Mouse (Mus musculus) limb, embryonic 13.5 days (tissue): ENCODE results near the gene Adam10. TPM values are rescaled to one million over a fixed set of nuclear protein-coding genes. Genes with fewer than 3 reads are reported as not detected.

Source experiments
- ATAC-seq: fragments of 200-750 bp; cut with Nextera tagmentation; 2 replicates; pipeline ENCODE4 v1.8.0; 2017; ENCODE audit warnings: low read depth, moderate number of reproducible peaks, moderate TSS enrichment; ENCODE audit not compliant: low FRiP score
- H3K27ac ChIP-seq: fragments of 300-500 bp; sonication (generic); 2 replicates; pipeline ENCODE4 v1.5.1; 2015; ENCODE audit warnings: inconsistent platforms, mild to moderate bottlenecking, moderate library complexity
- H3K27me3 ChIP-seq: fragments of 300-500 bp; sonication (generic); 2 replicates; pipeline ENCODE4 v1.6.1; 2015; ENCODE audit warnings: mild to moderate bottlenecking, inconsistent platforms
- H3K36me3 ChIP-seq: fragments of 300-500 bp; sonication (generic); 2 replicates; pipeline ENCODE4 v1.6.1; 2015; ENCODE audit warnings: inconsistent platforms, mild to moderate bottlenecking, moderate library complexity
- H3K4me1 ChIP-seq: fragments of 300-500 bp; sonication (generic); 2 replicates; pipeline ENCODE4 v1.6.1; 2015; ENCODE audit warnings: inconsistent platforms
- H3K4me2 ChIP-seq: fragments of 300-500 bp; sonication (generic); replicated peaks from 2 replicates; pipeline ENCODE4 v1.6.1; 2015; ENCODE audit warnings: inconsistent platforms, mild to moderate bottlenecking, moderate library complexity
- H3K4me3 ChIP-seq: fragments of 300-500 bp; sonication (generic); 2 replicates; pipeline ENCODE4 v1.5.1; 2015; ENCODE audit warnings: moderate library complexity, mild to moderate bottlenecking, inconsistent platforms
- H3K9ac ChIP-seq: fragments of 300-500 bp; sonication (generic); 2 replicates; pipeline ENCODE4 v1.6.1; 2015; ENCODE audit warnings: mild to moderate bottlenecking, inconsistent platforms
- H3K9me3 ChIP-seq: fragments of 300-500 bp; sonication (generic); 2 replicates; pipeline ENCODE4 v1.6.1; 2016; ENCODE audit warnings: inconsistent platforms
- WGBS: fragments of 180-500 bp; shearing (Covaris S2); methylation state at CpG from one replicate; pipeline ENCODE4 v1.1.7; 2015; 5-methylcytosine and 5-hydroxymethylcytosine counted together
- polyA plus RNA-seq: library from polyadenylated mRNA; unstranded; fragments of >200 nt; fragmentation: Nextera tagmentation; extraction: Ambion mirVana; gene quantifications from 2 replicates; pipeline ENCODE4 v1.2.1, GENCODE M21; 2015

Gene Adam10
- polyA plus RNA-seq, 1 experiment from 2014 or later, result 64.6 TPM

GRCm38 (mm10) chr9:70795439-70795757 lies 116.6 kb downstream of the Adam10 start:
- Histone ChIP-seq H3K9me3 (no peaks in the 10 kb centered on the region), H3K4me2 (no peak overlapping the region), H3K36me3 (no peaks in the 10 kb centered on the region), H3K27ac (no peak overlapping the region), H3K9ac (no peak overlapping the region), H3K4me3 (no peak overlapping the region), H3K4me1 (no peaks in the 10 kb centered on the region), H3K27me3 (no peaks in the 10 kb centered on the region)
- no peak for ATAC-seq
- 62% methylated on average over 2 of the region's 2 CpGs for WGBS

- WGBS, result 61% methylated on average over 8 of the region's 8 CpGs
- no peaks in the 10 kb centered on the region for H3K36me3 ChIP-seq
- no peak overlapping the region for H3K4me3 ChIP-seq
- H3K9ac ChIP-seq, result no peak overlapping the region
- no peaks in the 10 kb centered on the region for H3K9me3 ChIP-seq
- no peak for ATAC-seq
- H3K4me1 ChIP-seq, result no peaks in the 10 kb centered on the region
- no peak overlapping the region for H3K4me2 ChIP-seq
- H3K27ac ChIP-seq, result no peak overlapping the region
- H3K27me3 ChIP-seq, result no peaks in the 10 kb centered on the region
These were observed 122.0 kb downstream of the Adam10 start for GRCm38 (mm10) chr9:70800588-70801315.

GRCm38 (mm10) chr9:70801761-70802160 lies 123.0 kb downstream of the Adam10 start:
- 81% methylated on average over 3 of the region's 3 CpGs for WGBS
- Histone ChIP-seq H3K9ac (no peak overlapping the region), H3K9me3 (no peaks in the 10 kb centered on the region)

GRCm38 (mm10) chr9:70802816-70803215 lies 124.0 kb downstream of the Adam10 start:
- Histone ChIP-seq H3K9ac (no peak overlapping the region), H3K27me3 (no peaks in the 10 kb centered on the region), H3K27ac (no peak overlapping the region), H3K4me2 (no peak overlapping the region), H3K36me3 (no peaks in the 10 kb centered on the region), H3K4me3 (no peak overlapping the region), H3K9me3 (no peaks in the 10 kb centered on the region), H3K4me1 (no peaks in the 10 kb centered on the region)
- 77% methylated on average over 3 of the region's 3 CpGs for WGBS
- ATAC-seq, result no peak

More at GRCm38 (mm10) chr9:70801761-70802160, 123.0 kb downstream of the Adam10 start:
- Histone ChIP-seq H3K4me3 (no peak overlapping the region), H3K4me2 (no peak overlapping the region), H3K4me1 (no peaks in the 10 kb centered on the region), H3K27ac (no peak overlapping the region), H3K27me3 (no peaks in the 10 kb centered on the region), H3K36me3 (no peaks in the 10 kb centered on the region)
- ATAC-seq, result no peak

GRCm38 (mm10) chr9:70806069-70806468 lies 127.3 kb downstream of the Adam10 start:
- 67% methylated on average over 1 of the region's 1 CpGs for WGBS
- Histone ChIP-seq H3K27me3 (no peaks in the 10 kb centered on the region), H3K9ac (no peak overlapping the region), H3K27ac (no peak overlapping the region), H3K4me2 (no peak overlapping the region), H3K4me1 (no peaks in the 10 kb centered on the region), H3K4me3 (no peak overlapping the region), H3K9me3 (no peaks in the 10 kb centered on the region), H3K36me3 (no peaks in the 10 kb centered on the region)
- no peak for ATAC-seq

GRCm38 (mm10) chr9:70807714-70808113 lies 128.9 kb downstream of the Adam10 start:
- peak; percentile 44; the same call in 1 of the 2 replicates for ATAC-seq

GRCm38 (mm10) chr9:70812551-70812950 lies 133.8 kb downstream of the Adam10 start:
- 95% methylated on average over 12 of the region's 12 CpGs for WGBS
- no peak overlapping the region for H3K9ac ChIP-seq
- H3K4me1 ChIP-seq, result peaks cover 13% of the 10 kb centered on the region
- H3K4me3 ChIP-seq, result no peak overlapping the region
- no peak overlapping the region for H3K4me2 ChIP-seq
- no peaks in the 10 kb centered on the region for H3K36me3 ChIP-seq
- no peaks in the 10 kb centered on the region for H3K9me3 ChIP-seq
- no peaks in the 10 kb centered on the region for H3K27me3 ChIP-seq
- no peak overlapping the region for H3K27ac ChIP-seq
- no peak for ATAC-seq

More at GRCm38 (mm10) chr9:70807714-70808113, 128.9 kb downstream of the Adam10 start:
- Histone ChIP-seq H3K4me2 (no peak overlapping the region), H3K9me3 (no peaks in the 10 kb centered on the region), H3K4me3 (no peak overlapping the region), H3K4me1 (no peaks in the 10 kb centered on the region), H3K9ac (no peak overlapping the region), H3K27ac (no peak overlapping the region), H3K36me3 (no peaks in the 10 kb centered on the region), H3K27me3 (no peaks in the 10 kb centered on the region)
- 59% methylated on average over 11 of the region's 11 CpGs for WGBS

GRCm38 (mm10) chr9:70816701-70817305 lies 138.0 kb downstream of the Adam10 start:
- Histone ChIP-seq H3K4me3 (no peak overlapping the region), H3K4me1 (peaks cover 13% of the 10 kb centered on the region), H3K36me3 (no peaks in the 10 kb centered on the region), H3K9me3 (no peaks in the 10 kb centered on the region), H3K4me2 (no peak overlapping the region), H3K27me3 (no peaks in the 10 kb centered on the region), H3K9ac (no peak overlapping the region; the same call in 1 of the 2 replicates), H3K27ac (no peak overlapping the region)
- 55% methylated on average over 14 of the region's 14 CpGs for WGBS
- ATAC-seq, result no peak

- no peak overlapping the region for H3K27ac ChIP-seq
- H3K27me3 ChIP-seq, result no peaks in the 10 kb centered on the region
- H3K4me3 ChIP-seq, result no peak overlapping the region
- no peaks in the 10 kb centered on the region for H3K9me3 ChIP-seq
- ATAC-seq, result no peak
- 84% methylated on average over 1 of the region's 1 CpGs for WGBS
- H3K9ac ChIP-seq, result no peak overlapping the region
- H3K4me1 ChIP-seq, result peaks cover 13% of the 10 kb centered on the region
- H3K36me3 ChIP-seq, result no peaks in the 10 kb centered on the region
- no peak overlapping the region for H3K4me2 ChIP-seq
These were observed 138.6 kb downstream of the Adam10 start for GRCm38 (mm10) chr9:70817396-70817795.

GRCm38 (mm10) chr9:70818739-70819138 lies 139.9 kb downstream of the Adam10 start:
- ATAC-seq, result no peak
- Histone ChIP-seq H3K9ac (no peak overlapping the region), H3K27ac (no peak overlapping the region), H3K4me2 (no peak overlapping the region), H3K4me3 (no peak overlapping the region), H3K4me1 (peaks cover 13% of the 10 kb centered on the region), H3K9me3 (no peaks in the 10 kb centered on the region), H3K27me3 (no peaks in the 10 kb centered on the region), H3K36me3 (no peaks in the 10 kb centered on the region)
- WGBS, result 81% methylated on average over 14 of the region's 14 CpGs

- Histone ChIP-seq H3K4me1 (no peaks in the 10 kb centered on the region), H3K27ac (no peak overlapping the region), H3K4me3 (no peak overlapping the region), H3K36me3 (no peaks in the 10 kb centered on the region), H3K27me3 (no peaks in the 10 kb centered on the region), H3K9ac (no peak overlapping the region), H3K4me2 (no peak overlapping the region), H3K9me3 (no peaks in the 10 kb centered on the region)
- 77% methylated on average over 3 of the region's 3 CpGs for WGBS
- ATAC-seq, result no peak
These were observed 145.3 kb downstream of the Adam10 start for GRCm38 (mm10) chr9:70824103-70824502.

GRCm38 (mm10) chr9:70827911-70828310 lies 149.1 kb downstream of the Adam10 start:
- WGBS, result 85% methylated on average over 6 of the region's 6 CpGs
- Histone ChIP-seq H3K4me1 (no peaks in the 10 kb centered on the region), H3K9me3 (no peaks in the 10 kb centered on the region), H3K9ac (no peak overlapping the region), H3K36me3 (no peaks in the 10 kb centered on the region), H3K4me2 (no peak overlapping the region), H3K4me3 (no peak overlapping the region), H3K27me3 (no peaks in the 10 kb centered on the region), H3K27ac (no peak overlapping the region)
- no peak for ATAC-seq
